Mouse (Mus musculus): ENCODE data around the gene Adarb1. TPM values are rescaled to one million over a fixed set of nuclear protein-coding genes. Genes with fewer than 3 reads are reported as not detected.
A peak's percentile ranks its signal among the peaks of the same experiment; 100 is the strongest.

The Adarb1 gene
- total RNA-seq, 2 experiments from 2014 or later: 12.2 to 12.7 TPM

GRCm38 (mm10) chr10:77260166-77260875, 157.7 kb downstream of the Adarb1 start:
- DNase-seq: no peak

GRCm38 (mm10) chr10:77258704-77259621, 159.1 kb downstream of the Adarb1 start, which contains the start of gene Pofut2:
TSS of gene Pofut2 (plus strand) at chr10:77259218.
- peak; percentile 95 to 96 for DNase-seq

- DNase-seq: no peak
These were observed 160.0 kb downstream of the Adarb1 start for GRCm38 (mm10) chr10:77258041-77258590.

- no peak for DNase-seq
These were observed 162.4 kb downstream of the Adarb1 start for GRCm38 (mm10) chr10:77255676-77256075.

- no peak for DNase-seq
These were observed 162.8 kb downstream of the Adarb1 start for GRCm38 (mm10) chr10:77255231-77255630.

GRCm38 (mm10) chr10:77252790-77253189, 165.3 kb downstream of the Adarb1 start:
- DNase-seq: peak; percentile 78 to 92

- peak; percentile 71 to 72 for DNase-seq
These were observed 166.1 kb downstream of the Adarb1 start for GRCm38 (mm10) chr10:77251784-77252539.

- DNase-seq: peak; percentile 38 to 47
These were observed 166.8 kb downstream of the Adarb1 start for GRCm38 (mm10) chr10:77251223-77251783.

- no peak for DNase-seq
These were observed 170.4 kb downstream of the Adarb1 start for GRCm38 (mm10) chr10:77247707-77248106.

- DNase-seq: no peak
These were observed 171.0 kb downstream of the Adarb1 start for GRCm38 (mm10) chr10:77247048-77247447.

- DNase-seq: no peak
These were observed 173.3 kb downstream of the Adarb1 start for GRCm38 (mm10) chr10:77244777-77245176.

- DNase-seq: peak in 1 of 2 experiments; percentile 31
These were observed 174.4 kb downstream of the Adarb1 start for GRCm38 (mm10) chr10:77243572-77244161.

GRCm38 (mm10) chr10:77242871-77243270, 175.2 kb downstream of the Adarb1 start:
- DNase-seq: no peak

- no peak for DNase-seq
These were observed 175.7 kb downstream of the Adarb1 start for GRCm38 (mm10) chr10:77242396-77242795.

GRCm38 (mm10) chr10:77240764-77241163, 177.3 kb downstream of the Adarb1 start:
- peak in 1 of 2 experiments; percentile 38 for DNase-seq

Other genes with a start within 250 kb of the Adarb1 start
- 10 to 100 TPM; 42.2 to 42.9 TPM for gene Pofut2, start 159.1 kb downstream of the Adarb1 start, total RNA-seq (2021)
- gene Fam207a, start 97.5 kb upstream of the Adarb1 start, total RNA-seq (2021): 10 to 100 TPM in 1 of 2 experiments, 1 to 10 TPM in 1; 8.3 to 10.5 TPM
- gene Itgb2, start 112.0 kb upstream of the Adarb1 start, total RNA-seq (2021): 1 to 10 TPM; 6.8 to 7.9 TPM
- 100 to 1,000 TPM; 132 to 150 TPM for gene Pttg1ip, start 163.4 kb upstream of the Adarb1 start, total RNA-seq (2021)
- 10 to 100 TPM; 81.7 to 82.3 TPM for gene Sumo3, start 187.8 kb upstream of the Adarb1 start, total RNA-seq (2021)
- 10 to 100 TPM; 15.5 to 15.7 TPM for gene Gm49325, start 187.9 kb upstream of the Adarb1 start, total RNA-seq (2021)
- gene Ube2g2, start 204.0 kb upstream of the Adarb1 start, total RNA-seq (2021): 10 to 100 TPM; 80.9 to 82.8 TPM